Mouse (Mus musculus) bone marrow, adult 2 months (tissue): ENCODE data around the gene Ino80b.

ENCODE experiments used
- CTCF ChIP-seq: fragments of 200-500 bp; IDR thresholded peaks from 2 replicates; pipeline ENCODE4 v1.5.1; 2011; ENCODE audit warnings: low read length, control low read depth; ENCODE audit not compliant: control insufficient read depth, insufficient read depth
- POLR2A ChIP-seq: fragments of 200-500 bp; IDR thresholded peaks from 2 replicates; pipeline ENCODE4 v1.6.1; 2011; ENCODE audit warnings: low read depth, mild to moderate bottlenecking, control low read depth, low read length, borderline replicate concordance; ENCODE audit not compliant: control insufficient read depth

GRCm38 (mm10) chr6:83145805-83146204 is 20.6 kb upstream of the Ino80b start:
- TF ChIP-seq POLR2A: no peak
- no peak for TF ChIP-seq CTCF
